Mouse (Mus musculus) gastrocnemius, adult 18-20 months (tissue): ENCODE results near the gene Nrn1l. TPM values are rescaled to one million over a fixed set of nuclear protein-coding genes. Genes with fewer than 3 reads are reported as not detected.

Experiments
- DNase-seq: peaks from one replicate; pipeline ENCODE4 v3.0.0; 2021; ENCODE audit warnings: low spot score
- total RNA-seq, 2 experiments: library from RNA; stranded (reverse); gene quantifications; 2 replicates each; pipeline ENCODE4 v1.2.3; 2021

Nrn1l gene
- total RNA-seq, 2 experiments from 2014 or later, result 0.76 TPM; not detected in 1

DNA sequence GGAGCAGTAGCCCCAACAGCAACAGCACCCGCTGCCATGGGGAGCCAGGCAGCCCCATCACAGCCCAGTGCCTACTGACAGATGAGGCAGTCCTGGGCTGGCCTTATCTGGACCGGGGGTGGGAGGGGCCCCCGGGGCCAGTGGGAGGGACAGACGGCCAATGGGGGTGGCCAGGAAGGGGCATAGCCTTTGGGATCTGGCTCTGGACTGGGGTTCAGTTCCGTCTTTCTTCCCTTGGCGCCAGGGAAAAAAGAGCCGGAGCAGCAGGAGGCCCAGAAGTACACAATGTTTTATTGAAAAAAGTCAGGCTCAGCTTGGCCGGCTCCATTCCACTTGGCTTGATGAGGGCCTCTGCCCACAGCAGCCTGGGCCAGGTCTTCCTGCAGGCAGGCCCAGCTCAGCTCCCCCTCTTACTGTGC, 50.0 kb downstream of the Nrn1l start, which contains the start of gene Lcat:
Gene Lcat, minus strand, starts transcription at position 62 of the 419 bp plus-strand sequence.
- DNase-seq, result no peak

Other genes with a start within 250 kb of the Nrn1l start
- under 1 TPM in 1 of 2 experiments, not detected in 1; 0.05 TPM for gene Carmil2, start 207.3 kb upstream of the Nrn1l start, total RNA-seq
- gene Acd, start 192.5 kb upstream of the Nrn1l start, total RNA-seq, result 1 to 10 TPM; 5.0 to 5.4 TPM
- 1 to 10 TPM; 5.5 to 6.2 TPM for gene Pard6a, start 192.4 kb upstream of the Nrn1l start, total RNA-seq
- not detected for gene 4933405L10Rik, start 185.9 kb upstream of the Nrn1l start, total RNA-seq
- 1 to 10 TPM in 1 of 2 experiments, under 1 TPM in 1; 0.69 to 1.4 TPM for gene Enkd1, start 185.4 kb upstream of the Nrn1l start, total RNA-seq
- gene Gfod2, start 134.9 kb upstream of the Nrn1l start, total RNA-seq, result 1 to 10 TPM; 6.9 to 8.4 TPM
- 10 to 100 TPM; 25.6 to 27.4 TPM for gene Ranbp10, start 66.2 kb upstream of the Nrn1l start, total RNA-seq
- not detected for gene Tsnaxip1, start 65.8 kb upstream of the Nrn1l start, total RNA-seq
- gene Cenpt, start 40.3 kb upstream of the Nrn1l start, total RNA-seq, result under 1 TPM; 0.93 to 0.98 TPM
- gene Thap11, start 38.4 kb upstream of the Nrn1l start, total RNA-seq, result 10 to 100 TPM; 21.9 to 22.0 TPM
- gene Nutf2, start 33.0 kb upstream of the Nrn1l start, total RNA-seq, result 10 to 100 TPM; 43.7 to 44.5 TPM
- gene Edc4, start 12.7 kb upstream of the Nrn1l start, total RNA-seq, result 10 to 100 TPM; 19.7 to 20.6 TPM
- 10 to 100 TPM; 13.5 to 13.6 TPM for gene Pskh1, start 6.9 kb downstream of the Nrn1l start, total RNA-seq
- under 1 TPM in 1 of 2 experiments, not detected in 1; 0.37 TPM for gene Ctrl, start 40.3 kb downstream of the Nrn1l start, total RNA-seq
- 10 to 100 TPM; 19.4 to 27.2 TPM for gene Psmb10, start 44.9 kb downstream of the Nrn1l start, total RNA-seq
- under 1 TPM; 0.16 to 0.66 TPM for gene Lcat, start 49.8 kb downstream of the Nrn1l start, total RNA-seq
- 10 to 100 TPM in 1 of 2 experiments, 1 to 10 TPM in 1; 8.7 to 16.1 TPM for gene Slc12a4, start 72.5 kb downstream of the Nrn1l start, total RNA-seq
- gene Dpep3, start 85.9 kb downstream of the Nrn1l start, total RNA-seq, result not detected
- 10 to 100 TPM in 1 of 2 experiments, 1 to 10 TPM in 1; 9.6 to 10.4 TPM for gene Dus2, start 97.8 kb downstream of the Nrn1l start, total RNA-seq
- gene Dpep2nb, start 112.4 kb downstream of the Nrn1l start, total RNA-seq, result not detected
- gene Ddx28, start 118.3 kb downstream of the Nrn1l start, total RNA-seq, result 10 to 100 TPM; 10.6 to 10.9 TPM
- gene Nfatc3, start 165.3 kb downstream of the Nrn1l start, total RNA-seq, result 10 to 100 TPM; 26.2 to 27.9 TPM
- gene Esrp2, start 243.4 kb downstream of the Nrn1l start, total RNA-seq, result not detected